Mouse (Mus musculus): ENCODE results near the gene Hist1h1d.

GRCm38 (mm10) chr13:23576906-23577639, 24.0 kb downstream of the Hist1h1d start:
- no peak for TF ChIP-seq CTCF (IDR thresholded peaks at IDR 0.05; ENCODE audit: low read depth)
- no peak for TF ChIP-seq EP300 (IDR thresholded peaks at IDR 0.05; ENCODE audit: low read depth)
